Mouse (Mus musculus): ENCODE results near the gene Tacr1. TPM values are rescaled to one million over a fixed set of nuclear protein-coding genes. Genes with fewer than 3 reads are reported as not detected.

The Tacr1 gene
- total and polyA plus RNA-seq, 3 experiments, result 0.11 TPM; not detected in 2

DNA sequence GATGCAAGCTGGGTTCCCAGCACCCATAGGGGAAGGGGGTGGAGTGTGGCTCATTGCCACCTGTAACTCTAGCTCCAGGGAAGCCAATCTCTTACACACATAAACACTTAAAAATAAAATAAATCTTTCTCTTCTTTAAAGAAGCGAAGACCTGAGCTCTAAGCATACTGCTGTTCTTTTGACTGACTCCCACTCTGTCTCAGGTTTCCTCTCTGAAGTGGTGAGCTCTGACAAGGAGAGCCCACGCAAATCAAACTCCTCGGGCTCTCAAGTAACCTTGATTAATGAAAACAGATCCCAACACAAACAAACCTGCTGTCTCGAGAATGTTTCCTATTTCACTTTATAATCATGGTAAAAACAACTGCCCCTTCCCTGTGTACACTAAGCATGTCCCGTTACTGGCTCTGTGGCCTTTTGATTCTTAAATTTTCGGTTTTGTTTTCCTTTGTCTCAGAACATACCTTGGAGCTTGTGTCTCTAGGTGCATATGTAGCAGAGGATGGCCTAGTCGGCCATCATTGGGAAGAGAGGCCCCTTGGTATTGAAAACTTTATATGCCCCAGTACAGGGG, 108.8 kb downstream of the Tacr1 start:
- TF ChIP-seq GATA2 (IDR thresholded peaks at IDR 0.05; ENCODE audit: borderline replicate concordance, low read depth, low read length), result no peak
- TF ChIP-seq CTCF (IDR thresholded peaks at IDR 0.05; ENCODE audit: low read depth, low read length), result no peak
- no peak for TF ChIP-seq TAL1 (conservative IDR thresholded peaks at IDR 0.05; ENCODE audit: low read depth, low read length)
- TF ChIP-seq GATA1 (IDR thresholded peaks at IDR 0.05; ENCODE audit: borderline replicate concordance, low read length), result no peak
- no peak for TF ChIP-seq POLR2AphosphoS5 (IDR thresholded peaks at IDR 0.05; ENCODE audit: insufficient replicate concordance, low read depth, low read length)
- DNase-seq (ENCODE audit: low spot score), result no peak
- peaks cover 2% of the 10 kb centered on the region; the same call in 1 of the 2 replicates for H3K27me3 ChIP-seq (ENCODE audit: insufficient read depth, low read length)

DNA sequence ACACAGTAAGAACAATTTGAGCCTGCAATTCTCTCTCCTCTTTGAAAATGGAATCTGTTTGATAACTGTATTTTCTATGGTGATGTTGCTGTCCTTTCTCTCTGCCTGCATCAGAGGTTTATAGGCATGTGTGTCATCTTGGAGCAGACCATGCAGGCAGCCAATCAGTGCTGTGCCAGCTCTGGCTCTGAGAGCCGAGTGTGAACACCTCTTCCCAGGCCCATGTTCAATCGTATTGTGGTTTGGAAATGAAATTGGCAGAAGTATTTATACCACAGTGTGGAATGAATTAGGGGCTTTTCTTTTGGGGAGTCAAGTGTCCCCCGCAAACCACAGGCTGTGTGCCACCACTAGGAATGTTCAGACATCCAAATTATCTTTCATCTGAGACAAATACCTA, 117.5 kb downstream of the Tacr1 start:
- DNase-seq (ENCODE audit: low spot score) (no peak), ATAC-seq (ENCODE audit: extremely low read depth, insufficient number of reproducible peaks, low FRiP score, poor library complexity, severe bottlenecking) (no peak)
- no peak overlapping the region for H3K4me3 ChIP-seq (ENCODE audit: low read depth, low read length)
- no peaks in the 10 kb centered on the region for H3K27me3 ChIP-seq (ENCODE audit: insufficient read depth, low read length)
- no peak for TF ChIP-seq POLR2AphosphoS5 (IDR thresholded peaks at IDR 0.05; ENCODE audit: insufficient replicate concordance, low read depth, low read length)
- TF ChIP-seq CTCF (IDR thresholded peaks at IDR 0.05; ENCODE audit: low read depth, low read length), result no peak
- no peak for TF ChIP-seq GATA2 (IDR thresholded peaks at IDR 0.05; ENCODE audit: borderline replicate concordance, low read depth, low read length)
- TF ChIP-seq TAL1 (conservative IDR thresholded peaks at IDR 0.05; ENCODE audit: low read depth, low read length), result no peak
- TF ChIP-seq GATA1 (IDR thresholded peaks at IDR 0.05; ENCODE audit: borderline replicate concordance, low read length), result no peak
- no peaks in the 10 kb centered on the region for H3K9me3 ChIP-seq (replicated peaks)
- H3K36me3 ChIP-seq (replicated peaks), result no peaks in the 10 kb centered on the region
- H3K4me1 ChIP-seq (ENCODE audit: insufficient read depth, low read depth, low read length), result no peaks in the 10 kb centered on the region

More for the DNA sequence above, 108.8 kb downstream of the Tacr1 start:
- Histone ChIP-seq H3K4me1 (ENCODE audit: insufficient read depth, low read depth, low read length) (no peaks in the 10 kb centered on the region), H3K36me3 (replicated peaks) (no peaks in the 10 kb centered on the region), H3K4me3 (ENCODE audit: low read depth, low read length) (no peak overlapping the region), H3K9me3 (replicated peaks) (no peaks in the 10 kb centered on the region)
- no peak for ATAC-seq (ENCODE audit: extremely low read depth, insufficient number of reproducible peaks, low FRiP score, poor library complexity, severe bottlenecking)

DNA sequence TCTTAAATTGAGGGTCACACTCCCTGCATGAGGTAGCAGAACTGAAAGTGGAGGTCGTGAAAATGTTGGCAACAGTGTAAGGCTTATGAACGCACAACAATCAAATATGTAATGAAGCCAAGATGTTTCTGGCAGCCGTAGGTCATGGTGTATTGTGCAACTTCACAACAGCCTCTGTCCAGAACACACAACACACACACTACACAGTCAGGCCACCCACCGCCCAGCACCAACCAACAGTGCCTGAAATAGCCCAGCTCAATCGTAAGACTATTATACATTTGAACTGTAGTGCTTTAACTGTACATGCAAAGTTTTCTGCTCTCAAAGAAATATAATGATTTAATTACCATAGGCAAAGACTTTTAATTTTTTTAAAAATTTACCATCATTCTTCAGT, 120.4 kb downstream of the Tacr1 start:
- Histone ChIP-seq H3K9me3 (replicated peaks) (no peaks in the 10 kb centered on the region), H3K36me3 (replicated peaks) (no peaks in the 10 kb centered on the region), H3K4me1 (ENCODE audit: insufficient read depth, low read depth, low read length) (no peaks in the 10 kb centered on the region), H3K4me3 (ENCODE audit: low read depth, low read length) (no peak overlapping the region), H3K27me3 (ENCODE audit: insufficient read depth, low read length) (no peaks in the 10 kb centered on the region)
- DNase-seq (ENCODE audit: low spot score) (no peak), ATAC-seq (ENCODE audit: extremely low read depth, insufficient number of reproducible peaks, low FRiP score, poor library complexity, severe bottlenecking) (no peak)
- TF ChIP-seq TAL1 (conservative IDR thresholded peaks at IDR 0.05; ENCODE audit: low read depth, low read length) (no peak), GATA1 (IDR thresholded peaks at IDR 0.05; ENCODE audit: borderline replicate concordance, low read length) (no peak), CTCF (IDR thresholded peaks at IDR 0.05; ENCODE audit: low read depth, low read length) (no peak), GATA2 (IDR thresholded peaks at IDR 0.05; ENCODE audit: borderline replicate concordance, low read depth, low read length) (no peak), POLR2AphosphoS5 (IDR thresholded peaks at IDR 0.05; ENCODE audit: insufficient replicate concordance, low read depth, low read length) (no peak)

DNA sequence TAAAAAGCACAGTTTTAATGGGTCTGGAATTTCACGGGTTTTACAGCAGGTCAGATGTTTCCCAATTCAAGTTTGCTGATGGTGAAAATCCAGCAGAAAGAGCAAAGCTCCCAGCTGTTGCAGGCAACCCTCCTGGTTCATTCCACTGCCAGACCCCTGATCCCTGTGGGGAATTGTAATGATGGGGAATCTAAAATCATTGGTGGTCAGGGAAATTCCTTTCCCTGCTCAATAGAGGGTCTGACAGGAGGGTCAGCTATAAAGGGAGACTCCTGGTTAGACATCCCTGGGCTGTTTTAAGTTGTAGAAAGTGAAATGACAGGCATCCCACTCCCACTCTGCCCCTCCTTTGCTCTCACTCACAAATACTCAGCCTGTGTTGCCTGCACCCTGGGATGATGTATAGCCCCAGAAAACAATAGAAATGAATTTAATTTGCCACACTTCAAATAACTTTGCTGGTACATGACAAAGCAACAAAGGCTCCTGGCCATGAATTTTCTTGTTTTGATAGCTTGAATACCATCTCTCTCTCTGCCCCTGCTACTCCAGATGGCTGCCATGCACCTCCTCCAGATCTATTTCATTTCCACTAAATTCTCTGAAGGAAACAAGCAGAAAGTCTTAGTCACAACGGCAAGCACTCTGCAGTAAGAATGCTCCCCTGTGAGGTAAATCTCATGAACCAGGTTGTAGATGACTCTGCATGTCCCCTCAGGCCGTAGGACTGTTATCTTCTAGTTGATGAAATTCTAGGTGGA, 123.2 kb downstream of the Tacr1 start:
- ATAC-seq (ENCODE audit: extremely low read depth, insufficient number of reproducible peaks, low FRiP score, poor library complexity, severe bottlenecking), result no peak
- no peaks in the 10 kb centered on the region for H3K9me3 ChIP-seq (replicated peaks)
- no peaks in the 10 kb centered on the region for H3K27me3 ChIP-seq (ENCODE audit: insufficient read depth, low read length)

DNA sequence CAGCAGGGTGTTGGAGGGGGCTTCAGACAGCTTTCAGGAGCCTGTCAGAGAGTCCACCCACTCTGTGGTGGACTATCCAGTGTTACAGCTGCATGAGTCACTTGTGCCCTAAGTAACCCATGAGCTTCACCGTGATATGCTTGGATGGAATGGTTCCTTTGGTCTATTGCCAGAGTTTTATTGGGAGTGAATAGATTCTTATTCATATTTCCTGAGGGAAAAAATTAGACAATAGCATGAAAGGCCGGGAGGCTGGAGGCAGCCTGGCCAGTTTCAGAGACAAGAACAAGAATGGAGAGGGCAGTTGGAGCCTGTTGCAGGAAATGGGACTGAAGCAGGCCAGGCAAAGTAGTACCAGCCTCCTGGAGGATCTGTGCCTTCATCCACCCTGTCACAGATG, 126.5 kb downstream of the Tacr1 start:
- Histone ChIP-seq H3K9me3 (replicated peaks) (no peaks in the 10 kb centered on the region), H3K27me3 (ENCODE audit: insufficient read depth, low read length) (no peaks in the 10 kb centered on the region), H3K4me3 (ENCODE audit: low read depth, low read length) (no peak overlapping the region), H3K36me3 (replicated peaks) (no peaks in the 10 kb centered on the region), H3K4me1 (ENCODE audit: insufficient read depth, low read depth, low read length) (no peaks in the 10 kb centered on the region)
- ATAC-seq (ENCODE audit: extremely low read depth, insufficient number of reproducible peaks, low FRiP score, poor library complexity, severe bottlenecking) (no peak), DNase-seq (ENCODE audit: low spot score) (no peak)
- no peak for TF ChIP-seq GATA1 (IDR thresholded peaks at IDR 0.05; ENCODE audit: borderline replicate concordance, low read length)

More for the DNA sequence above, 123.2 kb downstream of the Tacr1 start:
- Histone ChIP-seq H3K4me3 (ENCODE audit: low read depth, low read length) (no peak overlapping the region), H3K36me3 (replicated peaks) (no peaks in the 10 kb centered on the region), H3K4me1 (ENCODE audit: insufficient read depth, low read depth, low read length) (no peaks in the 10 kb centered on the region)
- no peak for DNase-seq (ENCODE audit: low spot score)
- TF ChIP-seq POLR2AphosphoS5 (IDR thresholded peaks at IDR 0.05; ENCODE audit: insufficient replicate concordance, low read depth, low read length), result no peak
- TF ChIP-seq GATA2 (IDR thresholded peaks at IDR 0.05; ENCODE audit: borderline replicate concordance, low read depth, low read length), result no peak
- TF ChIP-seq GATA1 (IDR thresholded peaks at IDR 0.05; ENCODE audit: borderline replicate concordance, low read length), result no peak
- no peak for TF ChIP-seq TAL1 (conservative IDR thresholded peaks at IDR 0.05; ENCODE audit: low read depth, low read length)
- TF ChIP-seq CTCF (IDR thresholded peaks at IDR 0.05; ENCODE audit: low read depth, low read length), result no peak

DNA sequence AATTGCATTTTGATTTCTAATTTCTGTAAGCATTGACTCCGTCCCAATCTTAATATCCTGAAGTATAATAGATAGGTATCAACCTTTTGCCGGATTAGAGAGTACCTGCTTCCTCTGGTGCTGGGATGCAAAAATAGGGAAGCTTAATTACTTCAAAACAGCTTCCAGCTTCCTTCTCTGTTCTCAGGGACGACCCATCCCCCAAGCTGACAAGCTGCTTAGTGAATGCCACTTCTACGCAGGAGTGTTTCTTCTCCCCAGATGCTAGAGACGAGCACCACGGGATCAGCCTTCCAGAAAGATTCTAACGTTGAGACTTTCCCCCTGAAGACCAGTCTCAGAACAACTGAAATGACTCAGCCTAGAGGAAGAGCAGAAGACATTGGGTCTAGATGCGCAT, 134.5 kb downstream of the Tacr1 start:
- no peak for ATAC-seq (ENCODE audit: extremely low read depth, insufficient number of reproducible peaks, low FRiP score, poor library complexity, severe bottlenecking)
- Histone ChIP-seq H3K9me3 (replicated peaks) (no peaks in the 10 kb centered on the region), H3K4me3 (ENCODE audit: low read depth, low read length) (no peak overlapping the region), H3K36me3 (replicated peaks) (no peaks in the 10 kb centered on the region), H3K4me1 (ENCODE audit: insufficient read depth, low read depth, low read length) (no peaks in the 10 kb centered on the region), H3K27me3 (ENCODE audit: insufficient read depth, low read length) (0 out of 2 replicates have a peak, but pooled peaks cover 3% of the 10 kb centered on the region)
- DNase-seq (ENCODE audit: low spot score), result no peak
- TF ChIP-seq CTCF (IDR thresholded peaks at IDR 0.05; ENCODE audit: low read depth, low read length), result no peak
- no peak for TF ChIP-seq GATA1 (IDR thresholded peaks at IDR 0.05; ENCODE audit: borderline replicate concordance, low read length)
- no peak for TF ChIP-seq POLR2AphosphoS5 (IDR thresholded peaks at IDR 0.05; ENCODE audit: insufficient replicate concordance, low read depth, low read length)
- TF ChIP-seq GATA2 (IDR thresholded peaks at IDR 0.05; ENCODE audit: borderline replicate concordance, low read depth, low read length), result no peak
- TF ChIP-seq TAL1 (conservative IDR thresholded peaks at IDR 0.05; ENCODE audit: low read depth, low read length), result no peak
